Mouse (Mus musculus) large intestine, adult 2 months (tissue): ENCODE results near the gene Map4k2. TPM values are rescaled to one million over a fixed set of nuclear protein-coding genes. Genes with fewer than 3 reads are reported as not detected.
"Not testable (repeated sequence)": the region's sequence is repeated elsewhere in the genome, so short reads cannot be mapped to it uniquely, and the experiment has no call there.

ENCODE experiments used
- DNase-seq: peaks from one replicate; pipeline ENCODE4 v3.0.0-alpha.2; 2012; ENCODE audit warnings: low read depth, low spot score
- WGBS: fragments of 180-500 bp; shearing (Covaris S2); methylation state at CpG from one replicate; pipeline ENCODE4 v1.1.7; 2018; 5-methylcytosine and 5-hydroxymethylcytosine counted together
- polyA plus RNA-seq: library from polyadenylated mRNA; depleted of rRNA; stranded (reverse); fragments of >200 nt; gene quantifications from 2 replicates; pipeline ENCODE4 v1.2.3, GENCODE M21; 2012; rRNA removed

The Map4k2 gene
- polyA plus RNA-seq = 40.8 and 64.0 TPM in 2 replicates

GRCm38 (mm10) chr19:6340524-6341452 lies at the start of gene Map4k2:
Gene Map4k2 (plus strand): TSS chr19:6341135.
- DNase-seq = no peak
- WGBS = 3% methylated on average over 66 of the region's 72 CpGs

- 82% methylated on average over 5 of the region's 5 CpGs for WGBS
- DNase-seq = no peak
These were observed 48.7 kb upstream of the Map4k2 start for GRCm38 (mm10) chr19:6292262-6292661.

- 90% methylated on average over 17 of the region's 17 CpGs for WGBS
- DNase-seq = no peak
These were observed 46.6 kb upstream of the Map4k2 start for GRCm38 (mm10) chr19:6294301-6294700.

- WGBS = 74% methylated on average over 5 of the region's 5 CpGs
- no peak for DNase-seq
These were observed 44.3 kb upstream of the Map4k2 start for GRCm38 (mm10) chr19:6296551-6297210.

- DNase-seq = no peak
- WGBS = 55% methylated on average over 9 of the region's 9 CpGs
These were observed 43.3 kb upstream of the Map4k2 start for GRCm38 (mm10) chr19:6297641-6298040.

- 72% methylated on average over 4 of the region's 4 CpGs for WGBS
- DNase-seq = no peak
These were observed 41.9 kb upstream of the Map4k2 start for GRCm38 (mm10) chr19:6299003-6299402.

GRCm38 (mm10) chr19:6299450-6300267 lies 41.3 kb upstream of the Map4k2 start:
- DNase-seq = no peak
- WGBS = 75% methylated on average over 7 of the region's 7 CpGs

- no peak for DNase-seq
- WGBS = 59% methylated on average over 7 of the region's 7 CpGs
These were observed 40.5 kb upstream of the Map4k2 start for GRCm38 (mm10) chr19:6300402-6300841.

GRCm38 (mm10) chr19:6302114-6302513 lies 38.8 kb upstream of the Map4k2 start:
- 90% methylated on average over 5 of the region's 5 CpGs for WGBS
- no peak for DNase-seq

GRCm38 (mm10) chr19:6302522-6302921 lies 38.4 kb upstream of the Map4k2 start:
- WGBS = 58% methylated on average over 4 of the region's 4 CpGs
- no peak for DNase-seq

GRCm38 (mm10) chr19:6303831-6304230 lies 37.1 kb upstream of the Map4k2 start:
- no peak for DNase-seq
- WGBS = 79% methylated on average over 6 of the region's 6 CpGs

- DNase-seq = peak; percentile 93
- WGBS = 7% methylated on average over 5 of the region's 5 CpGs
These were observed 36.0 kb upstream of the Map4k2 start for GRCm38 (mm10) chr19:6304787-6305516.

GRCm38 (mm10) chr19:6305517-6306115 lies 35.3 kb upstream of the Map4k2 start:
- no peak for DNase-seq
- 51% methylated on average over 8 of the region's 8 CpGs for WGBS

- under 1% methylated on average over 38 of the region's 38 CpGs for WGBS
- no peak for DNase-seq
These were observed 34.8 kb upstream of the Map4k2 start, which contains the start of gene Cdc42bpg for GRCm38 (mm10) chr19:6306137-6306551. Gene Cdc42bpg (plus strand): TSS chr19:6306456.

GRCm38 (mm10) chr19:6306586-6306985 lies 34.3 kb upstream of the Map4k2 start:
- 1% methylated on average over 31 of the region's 34 CpGs for WGBS
- DNase-seq = no peak

- no peak for DNase-seq
These were observed 33.0 kb upstream of the Map4k2 start for GRCm38 (mm10) chr19:6307733-6308531.

GRCm38 (mm10) chr19:6310181-6310580 lies 30.8 kb upstream of the Map4k2 start:
- DNase-seq = no peak
- WGBS = 92% methylated on average over 5 of the region's 5 CpGs

More at GRCm38 (mm10) chr19:6307733-6308531, 33.0 kb upstream of the Map4k2 start:
- WGBS = 42% methylated on average over 9 of the region's 9 CpGs

GRCm38 (mm10) chr19:6311783-6312182 lies 29.2 kb upstream of the Map4k2 start:
- WGBS = 68% methylated on average over 3 of the region's 3 CpGs
- not testable (repeated sequence) for DNase-seq
